Mouse (Mus musculus): ENCODE data around the gene Gm12166. TPM values are rescaled to one million over a fixed set of nuclear protein-coding genes. Genes with fewer than 3 reads are reported as not detected.

The Gm12166 gene
- polyA plus RNA-seq (2017; shearing (Covaris generic)) = 12.1 TPM

DNA sequence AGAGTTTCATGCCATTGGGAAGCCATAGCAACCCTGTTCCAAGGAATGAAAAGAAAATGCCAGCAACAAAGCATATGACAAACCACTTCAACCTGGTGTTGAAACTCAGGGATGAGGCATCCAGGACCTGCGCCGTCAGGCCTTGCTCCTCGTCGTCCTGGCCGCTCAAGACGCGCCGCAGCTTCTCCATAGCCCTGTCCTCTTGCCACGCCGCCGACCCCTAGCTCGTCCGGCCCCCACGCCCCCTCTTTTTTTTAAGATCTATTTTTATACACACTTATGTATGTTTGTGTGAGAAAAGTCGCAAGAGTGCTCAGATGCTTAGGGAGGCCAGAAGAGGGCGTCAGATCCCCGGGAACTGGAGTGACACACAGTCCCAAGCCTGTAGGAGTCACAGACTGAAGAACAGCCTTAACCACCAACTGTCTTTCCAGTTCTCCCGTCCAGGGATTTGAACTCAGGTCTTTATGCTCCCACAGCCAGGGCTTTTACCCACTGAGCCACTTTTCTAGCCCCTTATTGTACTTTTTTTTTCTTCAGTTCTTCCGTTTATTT, at the start of gene Gm12166:
Gene Gm12166 (minus strand): TSS at position 217 of the 555 bp plus-strand sequence.

DNA sequence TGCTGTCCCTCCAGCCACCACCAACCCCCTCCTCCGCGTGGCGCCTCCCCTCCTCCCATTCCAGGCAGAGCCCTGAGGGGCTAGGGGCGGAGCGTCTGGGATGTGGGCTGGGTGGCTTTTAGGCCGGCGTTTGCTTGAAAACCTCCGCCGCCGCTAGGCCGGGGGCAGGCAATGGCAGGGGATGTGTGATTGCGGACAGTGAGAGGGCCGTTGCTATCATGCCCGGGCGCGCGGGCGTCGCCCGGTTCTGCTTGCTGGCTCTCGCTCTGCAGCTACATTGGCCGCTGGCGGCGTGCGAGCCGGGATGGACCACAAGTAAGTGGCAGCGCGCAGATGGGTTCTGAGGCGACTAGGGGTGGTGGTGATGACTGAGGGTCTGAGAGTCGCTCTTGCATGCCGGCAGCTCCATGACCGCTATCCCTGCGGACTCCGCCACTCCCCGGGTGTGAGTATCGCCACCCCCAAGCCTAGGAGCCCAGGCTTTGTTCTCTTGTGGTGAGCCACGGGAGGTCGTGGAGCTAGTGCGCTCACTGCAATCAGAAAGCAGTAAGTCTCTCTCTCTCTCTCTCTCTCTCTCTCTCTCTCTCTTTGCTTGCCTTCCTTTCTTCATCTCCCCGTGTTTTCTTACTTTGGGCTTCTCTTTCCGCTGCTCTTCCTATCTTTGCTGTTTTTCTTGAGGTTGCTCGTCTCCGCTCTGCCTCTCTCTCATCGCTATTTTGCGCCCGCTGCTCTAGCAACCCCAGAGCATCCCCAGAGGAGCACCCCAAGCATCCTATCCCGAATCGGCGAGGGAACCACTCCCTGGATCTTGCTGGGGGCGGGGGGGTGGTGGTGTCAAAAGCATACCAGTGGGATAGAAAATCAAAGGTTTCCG, 4.0 kb upstream of the Gm12166 start, which contains the start of gene Adam19:
Gene Adam19 (plus strand): TSS at position 97 of the 874 bp plus-strand sequence.

Other genes starting within 250 kb of the Gm12166 start
- gene Clint1, start 200.3 kb downstream of the Gm12166 start, polyA plus RNA-seq (2017; shearing (Covaris generic)) = 26.8 TPM
- 1.4 TPM for gene Lsm11, start 107.4 kb downstream of the Gm12166 start, polyA plus RNA-seq (2017; shearing (Covaris generic))
- 8.4 TPM for gene Thg1l, start 96.8 kb downstream of the Gm12166 start, polyA plus RNA-seq (2017; shearing (Covaris generic))
- not detected for gene Sox30, start 72.0 kb downstream of the Gm12166 start, polyA plus RNA-seq (2017; shearing (Covaris generic))
- 62.6 TPM for gene Adam19, start 3.7 kb upstream of the Gm12166 start, polyA plus RNA-seq (2017; shearing (Covaris generic))
- 0.24 TPM for gene Nipal4, start 114.2 kb upstream of the Gm12166 start, polyA plus RNA-seq (2017; shearing (Covaris generic))
- gene Fndc9, start 183.2 kb upstream of the Gm12166 start, polyA plus RNA-seq (2017; shearing (Covaris generic)) = 0.91 TPM